Mouse (Mus musculus): ENCODE results near the gene Col15a1.

DNA sequence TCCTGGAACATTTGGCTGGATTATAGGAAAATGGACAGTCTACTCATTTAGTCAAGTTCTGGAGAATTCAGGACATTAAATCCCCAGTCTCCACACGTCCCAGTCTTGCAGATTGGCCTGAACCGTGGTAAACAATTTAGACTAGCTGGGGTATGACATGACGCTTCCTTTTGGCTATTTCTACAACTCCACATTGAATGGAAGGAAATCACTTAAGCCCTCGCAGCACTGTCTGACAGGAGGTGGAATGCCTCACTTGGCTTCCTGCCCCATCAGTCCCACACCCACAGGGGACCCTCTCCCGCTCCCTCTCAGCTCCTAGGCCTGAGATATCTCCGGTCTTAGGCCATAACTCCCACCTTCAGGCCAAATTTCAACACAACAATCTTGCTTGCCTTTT is 2.1 kb upstream of the Col15a1 start:
- TF ChIP-seq CTCF (IDR thresholded peaks at IDR 0.05; ENCODE audit: extremely low read depth, insufficient read depth, insufficient read length, insufficient replicate concordance) (no peak), POLR2A (IDR thresholded peaks at IDR 0.05; ENCODE audit: low read depth, low read length) (no peak)
